Mouse (Mus musculus): ENCODE results near the gene Phf23.
A peak's percentile ranks its signal among the peaks of the same experiment; 100 is the strongest.
"Not testable (repeated sequence)": the region's sequence is repeated elsewhere in the genome, so short reads cannot be mapped to it uniquely, and the experiment has no call there.

Gene Phf23

GRCm38 (mm10) chr11:70001159-70001558 is 5.6 kb downstream of the Phf23 start:
- no peak for DNase-seq

GRCm38 (mm10) chr11:70001865-70002264 is 6.3 kb downstream of the Phf23 start:
- DNase-seq: peak; percentile 31 to 74

- no peak for DNase-seq
Observed at GRCm38 (mm10) chr11:70002471-70002870, 6.9 kb downstream of the Phf23 start.

GRCm38 (mm10) chr11:70005521-70005920 is 9.9 kb downstream of the Phf23 start:
- peak in 1 of 2 experiments; percentile 54 for DNase-seq

GRCm38 (mm10) chr11:70010033-70010432 is 14.5 kb downstream of the Phf23 start:
- DNase-seq: no peak

GRCm38 (mm10) chr11:70010548-70010947 is 15.0 kb downstream of the Phf23 start:
- DNase-seq: no peak

GRCm38 (mm10) chr11:70010961-70011360 is 15.4 kb downstream of the Phf23 start:
- DNase-seq: no peak

- DNase-seq: no peak
Observed at GRCm38 (mm10) chr11:70012931-70013330, 17.4 kb downstream of the Phf23 start.

- no peak for DNase-seq
Observed at GRCm38 (mm10) chr11:70013408-70013807, 17.8 kb downstream of the Phf23 start.

- no peak for DNase-seq
Observed at GRCm38 (mm10) chr11:70014051-70014450, 18.5 kb downstream of the Phf23 start.

- DNase-seq: peak; percentile 96 to 97
Observed at GRCm38 (mm10) chr11:70014880-70015558, 19.4 kb downstream of the Phf23 start, which contains the start of gene Acadvl. TSS of gene Acadvl (minus strand) at chr11:70015411.

GRCm38 (mm10) chr11:70015677-70016076 is 20.1 kb downstream of the Phf23 start:
- DNase-seq: no peak

- not testable (repeated sequence) for DNase-seq
Observed at GRCm38 (mm10) chr11:70016177-70016576, 20.6 kb downstream of the Phf23 start.

- no peak for DNase-seq
Observed at GRCm38 (mm10) chr11:70016669-70017068, 21.1 kb downstream of the Phf23 start, which contains the start of gene Dlg4. TSS of gene Dlg4 (plus strand) at chr11:70016942.

GRCm38 (mm10) chr11:70017199-70017767 is 21.7 kb downstream of the Phf23 start:
- DNase-seq: no peak

GRCm38 (mm10) chr11:70018131-70018990 is 22.8 kb downstream of the Phf23 start:
- peak in 1 of 2 experiments; percentile 51 for DNase-seq

GRCm38 (mm10) chr11:70019495-70020021 is 24.0 kb downstream of the Phf23 start:
- no peak for DNase-seq

GRCm38 (mm10) chr11:70020022-70020631 is 24.6 kb downstream of the Phf23 start:
- DNase-seq: no peak

GRCm38 (mm10) chr11:70020731-70021263 is 25.2 kb downstream of the Phf23 start:
- DNase-seq: peak; percentile 81 to 86

GRCm38 (mm10) chr11:70021264-70022132 is 25.9 kb downstream of the Phf23 start:
- peak; percentile 97 to 98 for DNase-seq

- no peak for DNase-seq
Observed at GRCm38 (mm10) chr11:70023481-70024150, 28.0 kb downstream of the Phf23 start.
